Mouse (Mus musculus) forebrain, embryonic 15.5 days (tissue): ENCODE results near the gene Serpine1. TPM values are rescaled to one million over a fixed set of nuclear protein-coding genes. Genes with fewer than 3 reads are reported as not detected.

Experiments used
- ATAC-seq: fragments of 200-750 bp; cut with Nextera tagmentation; replicated peaks from 2 replicates; pipeline ENCODE4 v1.8.0; 2017; ENCODE audit warnings: mild to moderate bottlenecking, moderate TSS enrichment, moderate library complexity
- H3K27ac ChIP-seq: fragments of 300-500 bp; sonication (generic); replicated peaks from 2 replicates; pipeline ENCODE4 v1.5.1; 2015; ENCODE audit warnings: mild to moderate bottlenecking, inconsistent platforms
- H3K27me3 ChIP-seq: fragments of 300-500 bp; sonication (generic); 2 replicates; pipeline ENCODE4 v1.6.1; 2015; ENCODE audit warnings: inconsistent platforms
- H3K36me3 ChIP-seq: fragments of 300-500 bp; sonication (generic); 2 replicates; pipeline ENCODE4 v1.6.1; 2015; ENCODE audit warnings: mild to moderate bottlenecking, inconsistent platforms
- H3K4me1 ChIP-seq: fragments of 300-500 bp; sonication (generic); 2 replicates; pipeline ENCODE4 v1.6.1; 2015; ENCODE audit warnings: inconsistent platforms
- H3K4me2 ChIP-seq: fragments of 300-500 bp; sonication (generic); replicated peaks from 2 replicates; pipeline ENCODE4 v1.6.1; 2015; ENCODE audit warnings: mild to moderate bottlenecking, inconsistent platforms
- H3K4me3 ChIP-seq: fragments of 300-500 bp; sonication (generic); 2 replicates; pipeline ENCODE4 v1.5.1; 2015; ENCODE audit warnings: mild to moderate bottlenecking, inconsistent platforms
- H3K9ac ChIP-seq: fragments of 300-500 bp; sonication (generic); replicated peaks from 2 replicates; pipeline ENCODE4 v1.6.1; 2015; ENCODE audit warnings: mild to moderate bottlenecking, inconsistent platforms
- H3K9me3 ChIP-seq: fragments of 300-500 bp; sonication (generic); 2 replicates; pipeline ENCODE4 v1.6.1; 2016; ENCODE audit warnings: inconsistent platforms
- WGBS: fragments of 180-500 bp; shearing (Covaris S2); methylation state at CpG from one replicate; pipeline ENCODE4 v1.1.7; 2015; ENCODE audit warnings: mixed read lengths; 5-methylcytosine and 5-hydroxymethylcytosine counted together
- polyA plus RNA-seq: library from polyadenylated mRNA; unstranded; fragments of >200 nt; fragmentation: Nextera tagmentation; extraction: Ambion mirVana; gene quantifications from 2 replicates; pipeline ENCODE4 v1.2.1, GENCODE M21; 2015

Gene Serpine1
- polyA plus RNA-seq, 1 experiment from 2014 or later = 0.14 TPM

DNA sequence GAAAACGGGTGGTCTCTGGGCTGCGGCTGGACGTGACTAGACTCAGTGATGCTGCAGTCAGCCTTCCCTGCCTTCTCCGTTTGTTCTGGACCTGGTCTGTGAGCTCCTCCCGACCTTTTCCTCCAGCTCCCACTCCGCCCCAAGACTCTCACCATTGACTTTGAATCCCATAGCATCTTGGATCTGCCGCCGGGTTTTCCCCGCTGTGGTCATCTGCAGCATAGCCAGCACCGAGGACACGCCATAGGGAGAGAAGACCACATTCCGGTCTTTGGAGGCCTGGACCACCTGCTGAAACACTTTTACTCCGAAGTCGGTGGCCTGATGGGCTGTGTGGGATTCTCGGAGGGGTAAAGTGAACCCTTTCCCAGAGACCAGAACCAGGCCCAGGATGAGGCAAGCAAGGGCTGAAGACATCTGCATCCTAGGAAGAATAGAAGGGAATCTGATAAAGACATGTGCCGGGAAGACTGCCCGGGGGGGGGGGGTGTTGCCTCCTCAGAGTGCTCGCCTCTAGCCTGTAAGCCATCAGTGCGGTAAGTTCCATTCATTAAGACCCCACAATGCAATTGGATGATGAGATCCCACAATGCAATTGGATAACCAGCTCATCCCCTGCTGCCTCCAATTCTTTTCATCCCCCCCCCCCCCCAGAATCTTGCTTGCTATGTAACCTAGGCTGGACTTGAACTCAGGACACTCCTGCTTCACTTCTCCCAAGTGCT is 1.0 kb downstream of the Serpine1 start:
- ATAC-seq = no peak
- Histone ChIP-seq H3K4me3 (no peak overlapping the region), H3K27ac (no peak overlapping the region), H3K4me1 (peaks cover 11% of the 10 kb centered on the region), H3K9me3 (no peaks in the 10 kb centered on the region), H3K9ac (no peak overlapping the region), H3K4me2 (no peak overlapping the region), H3K27me3 (no peaks in the 10 kb centered on the region; the same call in 1 of the 2 replicates), H3K36me3 (no peaks in the 10 kb centered on the region)
- 85% methylated on average over 19 of the region's 19 CpGs for WGBS

DNA sequence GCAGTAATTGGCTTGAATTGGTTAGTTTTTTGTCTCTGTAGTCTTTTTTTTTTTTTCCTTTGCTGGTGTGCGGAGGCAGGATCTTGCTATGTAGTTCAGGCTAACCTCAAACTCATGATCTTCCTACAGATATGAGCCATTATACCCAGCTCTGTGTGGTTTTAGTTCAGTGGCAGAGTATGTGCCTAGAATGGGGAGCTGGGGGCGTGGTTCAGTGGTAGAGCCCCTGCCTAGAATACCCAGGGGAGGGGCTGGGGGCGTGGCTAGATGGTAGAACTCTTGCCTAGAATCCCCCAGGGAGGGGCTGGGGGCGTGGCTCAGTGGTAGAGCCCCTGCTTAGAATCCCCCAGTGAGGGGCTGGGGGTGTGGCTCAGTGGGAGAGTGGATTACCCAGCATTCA is 3.4 kb downstream of the Serpine1 start:
- 66% methylated on average over 4 of the region's 4 CpGs for WGBS
- no peak overlapping the region for H3K9ac ChIP-seq
- H3K4me2 ChIP-seq = no peak overlapping the region
- no peaks in the 10 kb centered on the region; the same call in 1 of the 2 replicates for H3K27me3 ChIP-seq
- no peak overlapping the region for H3K4me3 ChIP-seq
- no peaks in the 10 kb centered on the region for H3K36me3 ChIP-seq
- no peak for ATAC-seq
- no peak overlapping the region for H3K27ac ChIP-seq
- no peaks in the 10 kb centered on the region for H3K9me3 ChIP-seq
- peaks cover 7% of the 10 kb centered on the region; the same call in 1 of the 2 replicates for H3K4me1 ChIP-seq

DNA sequence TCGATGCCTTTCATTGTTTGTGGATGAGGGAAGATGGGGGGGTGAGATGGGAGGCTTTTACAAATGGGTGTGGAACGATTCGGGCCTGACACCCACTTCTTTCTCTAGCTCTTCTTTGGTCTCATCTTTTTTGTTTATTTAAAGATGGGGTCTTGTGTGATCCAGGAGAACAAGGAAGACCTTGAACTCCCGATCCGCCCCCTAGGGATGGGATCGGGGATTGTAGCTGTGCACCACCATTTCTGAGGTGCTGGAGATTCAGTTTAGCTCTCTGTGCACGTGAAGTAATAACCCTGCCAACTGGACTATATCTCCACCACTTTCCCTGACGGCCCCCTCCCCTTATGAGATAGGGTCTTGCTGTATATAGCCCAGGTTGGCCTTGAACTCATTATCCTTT is 6.1 kb downstream of the Serpine1 start:
- no peak overlapping the region for H3K9ac ChIP-seq
- ATAC-seq = no peak
- no peak overlapping the region for H3K27ac ChIP-seq
- no peaks in the 10 kb centered on the region for H3K9me3 ChIP-seq
- H3K27me3 ChIP-seq = no peaks in the 10 kb centered on the region
- no peaks in the 10 kb centered on the region for H3K36me3 ChIP-seq
- H3K4me2 ChIP-seq = no peak overlapping the region
- H3K4me3 ChIP-seq = no peak overlapping the region
- WGBS = 77% methylated on average over 8 of the region's 8 CpGs
- no peaks in the 10 kb centered on the region for H3K4me1 ChIP-seq

DNA sequence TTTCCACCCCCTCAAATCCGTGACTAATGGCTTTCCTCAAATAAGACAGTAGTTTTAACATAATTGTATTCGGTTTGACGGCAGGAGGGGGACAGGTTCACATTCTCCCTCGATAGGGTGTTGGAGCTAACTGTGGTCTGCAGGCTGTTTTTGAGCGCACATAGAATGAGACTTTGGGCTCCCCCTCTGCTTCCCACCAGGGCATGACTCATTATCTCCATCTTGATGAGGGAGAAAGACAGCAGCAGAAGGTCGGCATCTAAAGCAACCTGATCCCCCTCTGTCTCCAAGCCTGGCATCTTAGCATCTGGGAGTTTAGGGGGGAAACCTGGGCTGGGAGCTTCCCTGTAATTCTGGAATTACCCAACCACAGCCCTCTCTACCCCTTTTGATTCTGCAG is 6.6 kb downstream of the Serpine1 start:
- Histone ChIP-seq H3K27ac (no peak overlapping the region), H3K27me3 (no peaks in the 10 kb centered on the region), H3K4me1 (no peaks in the 10 kb centered on the region), H3K9ac (no peak overlapping the region), H3K36me3 (no peaks in the 10 kb centered on the region), H3K4me3 (no peak overlapping the region), H3K4me2 (no peak overlapping the region), H3K9me3 (no peaks in the 10 kb centered on the region)
- WGBS = 58% methylated on average over 6 of the region's 6 CpGs
- no peak for ATAC-seq

DNA sequence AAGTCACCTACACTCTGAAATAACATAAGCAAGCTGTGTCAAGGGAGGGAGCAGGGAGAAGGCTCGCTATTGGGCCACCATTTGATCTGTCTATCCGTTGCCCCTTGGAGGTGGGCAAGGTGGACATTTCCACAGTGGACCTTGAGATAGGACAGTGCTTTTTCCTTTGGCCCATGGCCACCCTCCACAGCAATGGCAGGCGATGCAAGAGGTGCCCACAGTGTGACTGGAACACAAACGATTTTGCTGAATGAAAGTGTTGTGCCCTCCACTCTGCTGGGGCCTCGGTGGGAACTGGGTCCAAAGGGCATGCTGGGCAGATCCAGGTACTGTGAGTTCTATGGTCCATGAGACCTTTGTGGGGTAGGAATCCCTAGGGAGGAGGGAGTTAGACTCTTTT is 9.5 kb downstream of the Serpine1 start:
- Histone ChIP-seq H3K9me3 (no peaks in the 10 kb centered on the region), H3K9ac (no peak overlapping the region)

DNA sequence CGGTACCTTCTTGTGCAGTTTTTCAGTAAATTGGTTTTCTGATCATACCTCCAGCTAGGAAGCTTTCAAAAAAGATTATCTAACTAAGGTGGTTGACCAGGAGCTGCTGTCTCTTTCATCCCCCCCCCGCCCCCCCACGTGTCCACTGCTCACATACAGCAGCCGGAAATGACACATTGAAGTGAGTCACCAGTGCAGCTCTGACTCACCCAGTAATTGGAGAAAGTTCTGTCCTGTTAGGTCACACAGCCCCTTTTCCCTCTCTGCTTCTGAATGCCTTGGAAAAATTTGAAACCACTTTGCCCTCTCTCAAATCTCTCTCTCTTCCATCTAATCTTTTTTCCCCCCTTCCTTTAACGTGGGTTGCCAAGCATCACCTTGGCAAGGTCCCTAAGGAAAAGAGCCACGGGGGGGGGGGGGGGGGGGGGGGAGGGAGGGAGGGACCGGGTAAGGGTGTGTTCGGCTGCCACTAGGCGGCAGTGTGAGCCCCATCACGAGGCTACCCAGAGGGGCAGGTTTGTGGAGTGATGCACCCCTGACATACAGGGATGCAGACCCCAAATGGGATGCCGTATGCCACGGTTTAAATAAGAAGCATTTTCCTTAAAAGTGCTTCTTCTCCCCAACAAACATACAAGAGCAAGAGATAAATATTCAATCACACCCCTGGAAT is 10.1 kb downstream of the Serpine1 start:
- no peaks in the 10 kb centered on the region for H3K9me3 ChIP-seq
- ATAC-seq = no peak

More for the DNA sequence above, 9.5 kb downstream of the Serpine1 start:
- no peaks in the 10 kb centered on the region for H3K4me1 ChIP-seq
- no peaks in the 10 kb centered on the region for H3K27me3 ChIP-seq
- H3K27ac ChIP-seq = no peak overlapping the region
- H3K4me3 ChIP-seq = no peak overlapping the region
- H3K4me2 ChIP-seq = no peak overlapping the region
- WGBS = 90% methylated on average over 5 of the region's 5 CpGs
- no peak for ATAC-seq
- no peaks in the 10 kb centered on the region for H3K36me3 ChIP-seq

DNA sequence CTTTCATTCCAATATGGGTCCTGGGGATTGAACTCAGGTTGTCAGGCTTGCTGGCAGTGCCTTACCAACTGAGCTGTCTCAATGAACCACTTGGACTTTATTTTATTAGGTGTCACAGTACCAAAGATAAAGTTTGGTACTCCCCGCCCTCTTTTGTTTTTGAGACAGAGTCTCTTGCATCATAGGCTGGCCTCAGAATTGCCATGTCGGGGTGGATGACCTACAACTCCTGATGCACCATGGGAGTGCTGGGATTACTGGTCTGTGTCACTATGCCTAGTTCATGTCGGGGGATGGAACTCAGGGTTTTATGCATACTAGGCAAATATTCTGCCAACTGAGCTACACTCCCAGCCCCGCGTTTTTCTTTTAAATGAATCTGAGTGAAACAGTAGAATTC is 17.2 kb downstream of the Serpine1 start:
- WGBS = 80% methylated on average over 5 of the region's 5 CpGs

More for the DNA sequence above, 10.1 kb downstream of the Serpine1 start:
- Histone ChIP-seq H3K27me3 (no peaks in the 10 kb centered on the region), H3K4me1 (no peaks in the 10 kb centered on the region), H3K4me3 (no peak overlapping the region), H3K9ac (no peak overlapping the region), H3K27ac (no peak overlapping the region), H3K36me3 (no peaks in the 10 kb centered on the region), H3K4me2 (no peak overlapping the region)
- 27% methylated on average over 11 of the region's 12 CpGs for WGBS

DNA sequence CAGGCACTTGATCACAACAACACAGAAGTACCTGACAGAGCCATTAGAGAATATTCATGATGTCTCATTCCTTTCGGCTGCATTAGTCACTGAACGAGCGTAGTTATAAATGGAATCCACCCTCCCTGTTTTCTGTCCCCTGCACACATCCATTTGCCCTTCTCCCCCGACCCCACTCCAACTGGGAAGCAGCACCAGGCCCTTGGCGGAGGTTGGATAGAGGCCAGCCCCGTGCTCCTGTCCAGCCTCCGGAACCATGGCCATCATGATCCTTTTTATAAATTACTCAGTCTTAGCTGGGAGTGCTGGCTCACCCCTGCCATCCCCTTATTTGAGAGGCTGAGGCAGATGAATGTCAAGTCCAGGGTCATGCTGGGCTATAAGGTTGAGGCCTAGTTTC is 17.8 kb downstream of the Serpine1 start:
- H3K9ac ChIP-seq = no peak overlapping the region
- H3K4me1 ChIP-seq = no peaks in the 10 kb centered on the region

More for the DNA sequence above, 17.2 kb downstream of the Serpine1 start:
- H3K9ac ChIP-seq = no peak overlapping the region
- H3K4me3 ChIP-seq = no peak overlapping the region
- ATAC-seq = no peak
- H3K36me3 ChIP-seq = no peaks in the 10 kb centered on the region
- no peaks in the 10 kb centered on the region for H3K27me3 ChIP-seq
- H3K27ac ChIP-seq = no peak overlapping the region
- no peaks in the 10 kb centered on the region for H3K9me3 ChIP-seq
- H3K4me1 ChIP-seq = no peaks in the 10 kb centered on the region
- H3K4me2 ChIP-seq = no peak overlapping the region

DNA sequence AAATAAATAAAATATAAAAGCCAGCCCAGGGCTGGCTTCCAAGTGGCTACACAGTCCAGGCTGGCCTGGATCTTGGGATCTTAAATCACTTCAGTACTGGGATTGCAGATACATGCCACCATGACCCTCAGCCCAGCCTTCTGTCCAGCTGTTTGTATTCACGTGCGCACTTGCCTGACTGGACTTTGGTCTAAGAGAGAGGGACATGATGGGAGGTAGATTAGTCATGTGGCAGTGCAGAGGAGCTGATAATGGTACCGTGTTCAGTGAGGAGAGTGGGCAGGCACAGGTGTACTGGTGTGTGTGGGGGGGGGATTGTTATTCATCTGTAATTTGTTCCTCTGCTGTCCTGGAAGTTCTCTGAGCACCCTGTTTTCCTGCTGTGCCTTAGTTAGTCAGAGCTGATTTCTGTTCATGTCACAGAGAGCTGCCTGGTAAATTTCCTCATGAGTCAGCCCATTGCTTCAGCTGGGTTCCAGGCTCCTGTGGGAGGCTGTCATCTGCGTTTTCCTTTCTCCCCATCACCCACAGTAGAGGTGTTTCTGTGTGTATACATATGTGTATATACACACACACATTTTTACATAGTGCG is 20.1 kb downstream of the Serpine1 start:
- Histone ChIP-seq H3K27ac (no peak overlapping the region), H3K27me3 (no peaks in the 10 kb centered on the region), H3K4me1 (0 out of 2 replicates have a peak, but pooled peaks cover under 1% of the 10 kb centered on the region), H3K9me3 (no peaks in the 10 kb centered on the region), H3K9ac (no peak overlapping the region), H3K4me3 (no peak overlapping the region), H3K4me2 (no peak overlapping the region), H3K36me3 (no peaks in the 10 kb centered on the region)
- WGBS = 87% methylated on average over 5 of the region's 5 CpGs
- ATAC-seq = no peak

More for the DNA sequence above, 17.8 kb downstream of the Serpine1 start:
- no peak for ATAC-seq
- WGBS = 83% methylated on average over 7 of the region's 7 CpGs
- Histone ChIP-seq H3K4me2 (no peak overlapping the region), H3K27ac (no peak overlapping the region), H3K9me3 (no peaks in the 10 kb centered on the region), H3K27me3 (no peaks in the 10 kb centered on the region), H3K4me3 (no peak overlapping the region), H3K36me3 (no peaks in the 10 kb centered on the region)

DNA sequence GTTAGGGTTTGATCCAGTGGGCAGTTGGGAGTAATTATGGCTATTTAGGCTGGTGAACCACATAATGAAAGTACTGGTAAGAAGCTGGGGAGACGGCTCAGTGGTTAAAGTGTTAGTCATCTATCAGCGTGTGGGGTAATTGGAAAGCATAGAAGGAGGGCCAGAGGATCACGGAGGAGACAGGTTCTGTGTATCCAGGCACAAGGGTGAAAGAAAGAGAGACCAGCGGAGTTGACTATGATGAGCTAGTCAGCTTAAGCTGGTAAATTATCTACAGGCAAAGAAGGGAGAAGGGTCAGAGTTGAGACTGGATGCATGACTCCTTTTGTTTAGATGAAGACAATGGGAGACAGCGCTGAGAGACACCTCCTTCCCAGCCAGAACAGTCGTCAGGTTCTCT is 20.9 kb downstream of the Serpine1 start:
- Histone ChIP-seq H3K27me3 (no peaks in the 10 kb centered on the region), H3K36me3 (no peaks in the 10 kb centered on the region), H3K9ac (no peak overlapping the region), H3K4me1 (peaks cover 9% of the 10 kb centered on the region), H3K27ac (no peak overlapping the region), H3K9me3 (no peaks in the 10 kb centered on the region), H3K4me2 (no peak overlapping the region), H3K4me3 (no peak overlapping the region)
- no peak for ATAC-seq
- WGBS = 55% methylated on average over 6 of the region's 6 CpGs

DNA sequence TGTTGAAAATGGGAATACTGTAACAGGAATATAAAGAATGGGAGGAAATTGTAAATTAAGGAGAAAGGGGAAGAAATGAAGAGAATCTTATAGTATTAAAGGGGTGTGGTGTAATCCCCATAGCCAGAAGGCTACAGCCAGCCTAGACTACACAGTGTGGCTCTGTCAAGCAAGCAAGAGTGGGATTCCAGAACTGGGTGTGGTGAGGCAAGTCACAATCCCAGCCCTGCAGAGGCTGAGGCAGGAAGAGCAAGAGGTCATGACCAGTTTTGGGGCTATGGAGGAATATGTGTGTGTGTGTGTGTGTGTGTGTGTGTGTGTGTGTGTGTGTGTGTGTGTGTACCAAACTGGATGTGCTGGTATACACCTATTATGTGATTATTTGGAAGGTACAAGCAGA is 25.1 kb downstream of the Serpine1 start:
- Histone ChIP-seq H3K27me3 (no peaks in the 10 kb centered on the region), H3K36me3 (peaks cover 8% of the 10 kb centered on the region), H3K4me1 (peaks cover 20% of the 10 kb centered on the region), H3K4me3 (no peak overlapping the region), H3K9ac (no peak overlapping the region), H3K9me3 (no peaks in the 10 kb centered on the region), H3K4me2 (no peak overlapping the region), H3K27ac (peak overlapping the region; percentile 81; the same call in 1 of the 2 replicates)
- no peak for ATAC-seq

DNA sequence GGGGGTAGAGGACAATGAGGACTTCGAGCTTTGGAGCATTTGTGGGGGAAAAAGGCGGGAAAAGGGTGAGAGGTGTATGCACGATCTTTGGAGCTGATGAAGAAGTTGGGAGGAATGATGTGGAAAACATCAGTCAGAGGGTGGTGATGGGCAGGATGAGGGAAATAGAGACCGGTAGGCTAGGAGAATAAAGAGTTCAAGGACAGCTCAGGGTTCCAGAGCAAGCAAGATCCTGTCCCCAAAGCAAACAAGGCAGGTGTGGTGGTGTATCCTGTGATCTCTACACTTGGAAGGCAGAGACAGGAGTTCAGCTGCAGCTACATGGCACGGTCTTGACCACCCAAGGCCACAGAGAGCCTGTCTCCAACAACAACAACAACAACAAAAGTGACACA is 25.7 kb downstream of the Serpine1 start:
- H3K4me1 ChIP-seq = peaks cover 20% of the 10 kb centered on the region
- H3K4me2 ChIP-seq = peak overlapping the region; percentile 87
- H3K27ac ChIP-seq = peak overlapping the region; percentile 81
- H3K9me3 ChIP-seq = no peaks in the 10 kb centered on the region
- peak overlapping the region; percentile 82 for H3K4me3 ChIP-seq
- 19% methylated on average over 5 of the region's 5 CpGs for WGBS
- H3K27me3 ChIP-seq = no peaks in the 10 kb centered on the region
- ATAC-seq = no peak; the same call in 1 of the 2 replicates
- no peak overlapping the region for H3K9ac ChIP-seq
- H3K36me3 ChIP-seq = peaks cover 14% of the 10 kb centered on the region
